Mouse (Mus musculus) limb, embryonic 11.5 days (tissue): ENCODE measurements around the gene Abcf3. TPM values are rescaled to one million over a fixed set of nuclear protein-coding genes. Genes with fewer than 3 reads are reported as not detected.

Experiments used
- ATAC-seq: fragments of 200-750 bp; cut with Nextera tagmentation; 2 replicates; pipeline ENCODE4 v1.8.0; 2017; ENCODE audit warnings: low read depth; ENCODE audit not compliant: insufficient number of reproducible peaks, low FRiP score, low TSS enrichment
- DNase-seq: peaks from one replicate; pipeline ENCODE4 v3.0.0-alpha.2; 2015; ENCODE audit warnings: low spot score
- H3K27ac ChIP-seq: fragments of 300-500 bp; sonication (generic); replicated peaks from 2 replicates; pipeline ENCODE4 v1.5.1; 2014; ENCODE audit warnings: low read depth, mild to moderate bottlenecking, low read length
- H3K27me3 ChIP-seq: fragments of 300-500 bp; sonication (generic); 2 replicates; pipeline ENCODE4 v1.6.1; 2014; ENCODE audit warnings: mild to moderate bottlenecking, low read length, mixed read lengths; ENCODE audit not compliant: control insufficient read depth, insufficient read depth
- H3K36me3 ChIP-seq: fragments of 300-500 bp; sonication (generic); 2 replicates; pipeline ENCODE4 v1.6.1; 2014; ENCODE audit warnings: mild to moderate bottlenecking, low read length, moderate library complexity, mixed read lengths; ENCODE audit not compliant: control insufficient read depth, insufficient read depth
- H3K4me1 ChIP-seq: fragments of 300-500 bp; sonication (generic); 2 replicates; pipeline ENCODE4 v1.6.1; 2014; ENCODE audit warnings: low read length, mixed read lengths; ENCODE audit not compliant: control insufficient read depth, insufficient read depth
- H3K4me2 ChIP-seq: fragments of 300-500 bp; sonication (generic); 2 replicates; pipeline ENCODE4 v1.6.1; 2014; ENCODE audit warnings: low read depth, mild to moderate bottlenecking, moderate library complexity; ENCODE audit not compliant: severe bottlenecking
- H3K4me3 ChIP-seq: fragments of 300-500 bp; sonication (generic); 2 replicates; pipeline ENCODE4 v1.5.1; 2014; ENCODE audit warnings: low read depth, low read length
- H3K9ac ChIP-seq: fragments of 300-500 bp; sonication (generic); 2 replicates; pipeline ENCODE4 v1.6.1; 2014; ENCODE audit warnings: mild to moderate bottlenecking, low read length
- H3K9me3 ChIP-seq: fragments of 300-500 bp; sonication (generic); 2 replicates; pipeline ENCODE4 v1.6.1; 2016; ENCODE audit warnings: low read length; ENCODE audit not compliant: control insufficient read depth
- WGBS: fragments of 180-500 bp; shearing (Covaris S2); extraction: QIAGEN DNeasy Blood & Tissue Kit; methylation state at CpG from one replicate; pipeline ENCODE4 v1.1.7; 2014; 5-methylcytosine and 5-hydroxymethylcytosine counted together
- polyA plus RNA-seq: library from polyadenylated mRNA; unstranded; fragments of >200 nt; fragmentation: Nextera tagmentation; extraction: Ambion mirVana; gene quantifications from 2 replicates; pipeline ENCODE4 v1.2.1, GENCODE M21; 2014

Abcf3 gene
- polyA plus RNA-seq, 1 experiment from 2014 or later: 52.6 TPM

DNA sequence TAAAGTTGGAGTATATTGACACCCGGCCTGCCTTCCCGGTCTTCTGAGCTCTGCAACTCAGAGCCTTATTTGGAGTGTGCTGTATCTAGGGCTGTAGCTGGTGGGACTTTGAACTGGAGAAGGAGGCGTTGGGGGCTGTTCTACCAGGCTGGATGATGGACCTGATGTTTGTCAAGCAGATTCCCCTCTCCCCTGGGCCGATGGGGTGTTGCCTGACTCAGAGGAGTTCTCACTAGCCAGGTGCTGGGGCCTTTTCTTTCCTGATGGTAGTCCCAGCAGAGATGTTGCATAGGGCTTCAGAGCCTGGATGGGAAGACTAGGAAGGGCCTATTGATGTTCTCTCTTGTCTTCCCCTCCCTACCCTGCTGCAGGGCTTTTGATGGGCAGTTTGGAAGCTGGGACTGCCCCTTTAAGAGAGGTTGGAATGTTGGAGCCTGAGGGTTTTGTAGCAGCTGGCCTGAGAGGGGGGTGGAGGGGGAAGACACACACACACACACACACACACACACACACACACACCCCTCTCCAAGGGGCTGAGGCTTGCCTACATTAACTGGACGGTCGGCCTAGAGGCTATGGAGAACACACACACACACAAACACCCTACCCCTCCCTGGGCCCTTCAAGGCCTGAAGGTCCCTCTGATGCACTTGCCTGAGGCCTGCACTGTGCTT is 30.5 kb upstream of the Abcf3 start:
- 0 out of 2 replicates have a peak, but pooled peaks have one; percentile 6 for ATAC-seq
- H3K9me3 ChIP-seq: no peaks in the 10 kb centered on the region
- peak overlapping the region; percentile 95 for H3K4me2 ChIP-seq
- peak overlapping the region; percentile 98 for H3K9ac ChIP-seq
- H3K27ac ChIP-seq: peak overlapping the region; percentile 81
- peak; percentile 52 for DNase-seq
- peaks cover 3% of the 10 kb centered on the region for H3K36me3 ChIP-seq
- 3% methylated on average over 4 of the region's 6 CpGs for WGBS
- no peaks in the 10 kb centered on the region for H3K4me1 ChIP-seq
- no peaks in the 10 kb centered on the region for H3K27me3 ChIP-seq
- H3K4me3 ChIP-seq: peak overlapping the region; percentile 96

DNA sequence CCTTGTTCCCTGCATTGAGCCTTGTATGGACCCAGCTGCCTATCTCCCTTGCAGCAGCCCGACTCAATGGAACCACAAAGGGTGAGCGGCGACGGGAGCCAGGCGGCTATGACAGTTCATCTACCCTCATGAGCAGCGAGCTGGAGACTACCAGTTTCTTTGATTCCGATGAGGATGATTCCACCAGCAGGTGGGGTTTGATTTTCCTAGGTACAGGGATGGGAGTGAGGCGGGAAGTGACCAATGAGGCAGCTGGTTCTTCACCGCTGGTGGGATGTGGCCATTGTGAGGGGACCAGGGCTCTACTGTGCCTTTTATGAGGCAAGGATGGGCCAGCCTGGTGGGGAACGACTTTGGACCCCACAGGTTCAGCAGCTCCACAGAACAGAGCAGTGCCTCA is 24.5 kb upstream of the Abcf3 start:
- Histone ChIP-seq H3K4me3 (no peak overlapping the region), H3K27ac (no peak overlapping the region), H3K9ac (no peak overlapping the region), H3K4me1 (no peaks in the 10 kb centered on the region), H3K27me3 (no peaks in the 10 kb centered on the region), H3K9me3 (no peaks in the 10 kb centered on the region), H3K36me3 (peaks cover 44% of the 10 kb centered on the region), H3K4me2 (no peak overlapping the region)
- WGBS: 85% methylated on average over 10 of the region's 10 CpGs
- DNase-seq: no peak
- ATAC-seq: no peak

DNA sequence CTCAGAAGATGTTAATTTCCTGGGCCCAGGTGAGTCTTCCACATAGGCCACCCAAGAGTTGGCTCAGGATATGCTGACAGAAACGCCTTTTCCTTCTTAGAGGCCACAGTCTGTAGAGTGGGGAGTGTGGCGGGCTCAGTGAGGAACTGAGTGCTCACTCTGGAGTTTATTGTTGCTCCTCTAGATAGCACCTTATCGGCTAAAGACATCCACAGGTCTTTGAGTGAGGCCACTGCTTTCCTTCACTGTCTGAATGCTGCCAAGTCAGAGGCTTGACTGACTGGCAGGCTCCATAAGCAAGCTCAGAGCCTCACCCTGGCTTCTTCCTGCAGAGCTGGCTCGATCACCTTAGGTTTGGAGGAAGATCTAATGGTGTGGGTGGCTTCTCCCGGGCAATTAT is 19.6 kb upstream of the Abcf3 start:
- DNase-seq (no peak), ATAC-seq (no peak)
- Histone ChIP-seq H3K4me1 (no peaks in the 10 kb centered on the region), H3K9me3 (no peaks in the 10 kb centered on the region), H3K27me3 (no peaks in the 10 kb centered on the region), H3K4me2 (no peak overlapping the region), H3K4me3 (no peak overlapping the region), H3K36me3 (peaks cover 45% of the 10 kb centered on the region), H3K9ac (no peak overlapping the region), H3K27ac (no peak overlapping the region)
- 93% methylated on average over 5 of the region's 5 CpGs for WGBS

DNA sequence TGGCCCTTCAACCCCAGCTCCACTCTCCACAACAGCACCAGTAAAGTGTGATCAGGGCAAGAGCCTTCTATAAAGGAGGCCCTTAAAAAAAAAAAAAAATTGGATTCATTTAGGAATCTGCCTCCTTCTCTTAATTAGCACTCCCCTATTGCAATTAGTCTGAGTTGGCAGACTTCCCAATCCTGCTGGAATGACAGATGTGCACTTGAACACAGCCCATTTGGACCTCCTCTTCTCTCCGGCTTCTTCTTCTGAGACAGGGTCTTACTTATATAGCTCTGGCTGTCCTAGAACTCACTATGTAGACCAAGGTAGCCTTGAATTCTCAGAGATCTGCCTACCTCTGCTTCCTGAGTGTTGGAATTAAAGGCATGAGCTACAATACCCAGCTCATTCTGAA is 19.0 kb upstream of the Abcf3 start:
- H3K4me2 ChIP-seq: no peak overlapping the region
- 93% methylated on average over 1 of the region's 1 CpGs for WGBS
- no peak overlapping the region for H3K27ac ChIP-seq
- H3K9ac ChIP-seq: no peak overlapping the region
- no peak for DNase-seq
- no peaks in the 10 kb centered on the region for H3K4me1 ChIP-seq
- no peak for ATAC-seq
- no peaks in the 10 kb centered on the region for H3K27me3 ChIP-seq
- no peak overlapping the region for H3K4me3 ChIP-seq
- H3K36me3 ChIP-seq: peaks cover 42% of the 10 kb centered on the region
- no peaks in the 10 kb centered on the region for H3K9me3 ChIP-seq

DNA sequence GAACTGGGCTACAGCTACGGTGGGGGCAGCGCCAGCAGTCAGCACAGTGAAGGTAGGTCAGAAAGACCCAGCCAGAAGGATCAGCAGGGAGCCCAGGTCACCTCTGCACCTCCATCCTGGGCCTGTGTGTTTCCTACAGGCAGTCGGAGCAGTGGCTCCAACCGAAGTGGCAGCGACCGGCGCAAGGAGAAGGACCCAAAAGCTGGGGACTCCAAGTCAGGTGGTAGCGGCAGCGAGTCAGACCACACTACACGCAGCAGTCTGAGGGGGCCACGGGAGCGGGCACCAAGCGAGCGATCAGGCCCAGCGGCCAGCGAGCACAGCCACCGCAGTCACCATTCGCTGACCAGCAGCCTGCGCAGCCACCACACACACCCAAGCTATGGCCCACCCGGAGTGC is 17.4 kb upstream of the Abcf3 start:
- no peaks in the 10 kb centered on the region for H3K4me1 ChIP-seq
- no peak overlapping the region for H3K9ac ChIP-seq
- peaks cover 31% of the 10 kb centered on the region for H3K36me3 ChIP-seq
- no peak overlapping the region for H3K27ac ChIP-seq
- H3K4me2 ChIP-seq: no peak overlapping the region
- 99% methylated on average over 20 of the region's 20 CpGs for WGBS
- H3K4me3 ChIP-seq: no peak overlapping the region
- DNase-seq (no peak), ATAC-seq (no peak)
- no peaks in the 10 kb centered on the region for H3K9me3 ChIP-seq
- H3K27me3 ChIP-seq: no peaks in the 10 kb centered on the region

DNA sequence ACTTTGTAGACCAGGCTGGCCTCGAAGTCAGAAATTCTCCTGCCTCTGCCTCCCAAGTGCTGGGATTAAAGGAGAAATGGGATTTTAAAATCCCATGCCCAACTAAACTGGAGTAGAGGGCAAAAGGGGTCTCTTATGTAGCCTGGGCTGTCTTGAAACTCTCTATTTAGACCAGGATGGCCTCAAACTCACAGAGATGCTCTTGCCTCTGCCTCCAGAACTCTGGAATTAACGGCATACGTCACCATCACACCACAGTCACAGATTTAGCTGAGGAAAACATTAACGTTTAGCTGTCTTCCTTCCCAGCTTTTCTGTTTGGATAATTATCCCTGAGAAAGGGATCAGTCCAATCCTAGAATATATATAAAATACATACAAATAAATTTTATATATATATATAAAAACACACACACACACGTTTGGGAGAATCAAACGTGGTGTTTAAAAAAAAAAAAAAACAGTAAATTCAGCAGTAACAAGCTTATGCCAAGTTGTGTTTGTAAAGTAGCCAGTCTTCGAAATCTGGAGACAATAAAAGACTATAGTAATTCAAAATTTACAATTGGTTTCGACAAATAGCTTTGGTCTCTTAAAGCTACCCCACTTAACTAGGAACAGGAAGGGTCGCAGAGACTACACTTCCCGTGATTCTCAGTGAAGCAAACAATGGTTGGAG is 13.6 kb upstream of the Abcf3 start:
- H3K9me3 ChIP-seq: no peaks in the 10 kb centered on the region
- H3K4me3 ChIP-seq: no peak overlapping the region
- no peak overlapping the region for H3K4me2 ChIP-seq
- no peak overlapping the region for H3K27ac ChIP-seq
- peaks cover 5% of the 10 kb centered on the region; the same call in 1 of the 2 replicates for H3K4me1 ChIP-seq
- DNase-seq (no peak), ATAC-seq (no peak)
- H3K9ac ChIP-seq: no peak overlapping the region
- WGBS: 49% methylated on average over 10 of the region's 10 CpGs
- H3K27me3 ChIP-seq: no peaks in the 10 kb centered on the region
- peaks cover 16% of the 10 kb centered on the region for H3K36me3 ChIP-seq

DNA sequence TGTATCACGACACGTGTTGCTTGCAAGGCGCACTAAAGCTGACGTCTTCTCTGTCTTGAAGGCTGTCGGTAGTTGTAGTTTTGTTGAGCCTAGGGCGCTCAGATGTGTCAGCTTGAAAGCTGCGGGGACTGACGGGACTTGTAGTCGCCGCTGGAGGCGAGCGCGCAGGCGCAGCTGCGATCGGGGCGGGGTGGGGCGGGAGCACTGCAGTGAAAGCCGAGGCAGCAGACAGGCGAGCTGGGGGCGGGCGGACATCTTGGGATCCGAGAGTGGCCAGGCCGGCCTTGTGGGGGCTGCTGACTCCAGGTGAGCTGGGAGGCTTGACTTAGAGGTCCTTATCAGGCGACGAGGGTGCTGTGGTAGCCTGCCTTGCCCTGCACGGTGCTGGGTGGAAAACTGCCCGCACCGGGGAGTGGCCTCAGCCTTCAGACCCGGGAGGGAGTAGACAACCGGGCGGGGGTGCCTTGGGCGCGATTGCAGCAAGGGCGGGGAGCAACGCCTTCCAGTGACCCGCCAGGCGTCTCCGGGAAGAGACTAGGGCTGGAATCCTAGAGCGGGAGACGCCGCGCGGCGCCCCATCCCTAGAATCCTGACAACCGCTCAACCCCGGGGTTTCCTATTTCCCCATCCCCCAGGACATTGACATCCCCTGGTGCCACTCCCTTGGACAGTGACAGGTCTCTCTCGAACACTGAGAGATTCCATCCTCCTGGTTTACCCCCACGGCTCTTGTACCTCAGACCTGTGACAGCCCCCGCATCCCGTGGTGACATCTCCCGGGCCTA is 12.9 kb upstream of the Abcf3 start, which contains the start of gene Ap2m1:
Gene Ap2m1, plus strand, starts transcription at position 183 of the 785 bp plus-strand sequence.
- Histone ChIP-seq H3K4me2 (peak within 1 kb of the TSS; percentile 76), H3K27ac (0 out of 2 replicates have a peak within 1 kb of the TSS, but pooled peaks have one; percentile 53), H3K27me3 (no peaks in the 10 kb centered on the region), H3K36me3 (peaks cover 20% of the 10 kb centered on the region), H3K4me1 (peaks cover 5% of the 10 kb centered on the region; the same call in 1 of the 2 replicates), H3K9ac (peak within 1 kb of the TSS; percentile 83), H3K4me3 (peak within 1 kb of the TSS; percentile 81), H3K9me3 (no peaks in the 10 kb centered on the region)
- WGBS: under 1% methylated on average over 51 of the region's 52 CpGs
- peak; percentile 97 for ATAC-seq
- peak; percentile 95 for DNase-seq

DNA sequence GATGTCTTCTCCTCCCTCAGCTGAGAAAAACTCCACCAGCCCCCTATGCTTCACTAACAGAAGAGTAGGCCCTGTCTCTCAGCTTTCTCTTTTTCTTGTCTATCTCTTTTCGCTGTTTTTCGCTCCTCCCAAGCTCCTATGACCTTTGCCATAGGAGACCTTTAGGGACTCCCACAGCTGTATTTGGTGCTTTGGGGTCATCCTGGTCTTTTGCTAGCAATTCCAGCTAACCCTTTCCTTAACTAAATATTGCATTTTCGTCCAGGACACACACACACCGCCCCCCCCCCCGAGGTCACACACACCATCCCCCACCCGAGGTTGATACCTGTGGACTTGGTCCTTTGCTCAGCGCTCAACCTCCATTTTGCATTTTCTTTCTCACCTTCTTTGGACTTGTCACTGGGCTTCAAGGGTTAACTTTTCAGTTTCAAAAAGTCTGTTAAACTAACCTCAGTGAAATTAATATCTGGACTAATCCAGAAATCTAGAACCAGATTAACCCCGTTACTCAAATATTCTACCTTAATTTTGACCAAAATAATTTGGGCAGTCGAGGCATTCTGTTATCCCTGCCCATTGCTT is 12.2 kb upstream of the Abcf3 start:
- 34% methylated on average over 9 of the region's 9 CpGs for WGBS
- H3K4me1 ChIP-seq: peaks cover 5% of the 10 kb centered on the region; the same call in 1 of the 2 replicates
- no peaks in the 10 kb centered on the region for H3K9me3 ChIP-seq
- peaks cover 20% of the 10 kb centered on the region for H3K36me3 ChIP-seq
- no peak for DNase-seq
- H3K9ac ChIP-seq: peak overlapping the region; percentile 83
- ATAC-seq: no peak
- peak overlapping the region; percentile 76 for H3K4me2 ChIP-seq
- no peaks in the 10 kb centered on the region for H3K27me3 ChIP-seq
- H3K4me3 ChIP-seq: peak overlapping the region; percentile 81
- no peak overlapping the region for H3K27ac ChIP-seq
